Mouse (Mus musculus) megakaryocyte, embryonic 14.5 days (primary cell): ENCODE data around the gene Haus8.
"Not testable (repeated sequence)": the region's sequence is repeated elsewhere in the genome, so short reads cannot be mapped to it uniquely, and the experiment has no call there.

Experiments used
- FLI1 ChIP-seq: IDR thresholded peaks from 2 replicates; pipeline ENCODE4 v1.6.1; 2012; ENCODE audit warnings: low read length, inconsistent platforms, mixed read lengths
- GATA1 ChIP-seq: IDR thresholded peaks from 3 replicates; pipeline ENCODE4 v1.6.1; 2012; ENCODE audit warnings: mixed read lengths, low read length, inconsistent platforms, borderline replicate concordance

DNA sequence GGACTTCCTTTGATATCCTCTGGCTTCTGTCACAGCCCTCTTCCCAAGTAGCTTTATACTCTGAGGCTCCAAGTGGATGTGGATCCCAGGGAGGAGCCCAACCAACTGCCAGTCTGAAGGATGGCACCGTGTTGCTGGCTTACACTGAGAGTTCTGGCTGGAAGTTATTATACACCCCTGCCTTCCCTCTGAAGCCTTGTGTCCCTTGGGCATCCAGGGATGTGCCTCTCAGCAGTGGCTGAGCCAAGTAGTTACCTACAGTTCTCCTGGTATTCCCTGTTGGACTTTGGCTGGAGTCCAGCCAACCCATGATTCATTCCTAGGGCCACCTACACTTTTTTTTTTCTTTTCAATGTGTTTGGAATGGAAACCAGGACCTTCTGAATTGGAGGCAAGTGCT is 9.0 kb upstream of the Haus8 start:
- TF ChIP-seq GATA1, FLI1: not testable (repeated sequence)
